Comparison of ENCODE assay signal across 12 mouse cellular contexts in genomic region chr11:19205174-19205573, GRCm38 (mm10).
A peak's percentile ranks its signal among the peaks of the same experiment; 100 is the strongest.
DNase-seq lines count a peak whose midpoint lies in the region; ATAC-seq and TF ChIP-seq lines count a peak whose summit lies in the region.
"Had no signal": no experiment of that assay in that cellular context is flagged by ENCODE, and none has a peak within 500 bp of the region (broad histone marks: within the 10 kb centered on the region; RNA-seq: fewer than 3 reads in every experiment).

No protein-coding gene starts in this region.

- no peak for ATAC-seq in heart, embryonic 11.5 days (replicated peaks; ENCODE audit: insufficient number of reproducible peaks, low FRiP score, low TSS enrichment)
- ATAC-seq in lung, embryonic 15.5 days (ENCODE audit: borderline replicate concordance, extremely low read depth, low FRiP score, low TSS enrichment) = no peak
- ATAC-seq in lung, postnatal 0 days = no peak
- no peak for ATAC-seq in embryonic facial prominence, embryonic 13.5 days (ENCODE audit: insufficient number of reproducible peaks, insufficient read depth, low FRiP score, low TSS enrichment, low read depth)
- 0 out of 2 replicates have a peak, but pooled peaks have one; percentile 21 for ATAC-seq in midbrain, embryonic 14.5 days (ENCODE audit: low FRiP score, low TSS enrichment)

- no peak for DNase-seq in heart, adult 2 months
- no peak for DNase-seq in lung, postnatal 0 days (ENCODE audit: low spot score)
- peak; percentile 21 for DNase-seq in midbrain, embryonic 14.5 days
- DNase-seq in layer of hippocampus, postnatal 36 days = no peak
- no peak for DNase-seq in left cerebral cortex, postnatal 36 days (ENCODE audit: low spot score in 2 of 2)
- DNase-seq: adrenal gland, postnatal 25 days; lung, adult 2 months; thymus, postnatal 25 days had no signal

- H3K4me3 ChIP-seq in heart, adult 2 months = no peak overlapping the region
- no peak overlapping the region for H3K4me3 ChIP-seq in heart, embryonic 11.5 days (ENCODE audit: low read depth, low read length)
- H3K4me3 ChIP-seq in lung, embryonic 15.5 days = no peak overlapping the region
- H3K4me3 ChIP-seq in lung, postnatal 0 days (ENCODE audit: low read depth, low read length) = no peak overlapping the region
- no peak overlapping the region for H3K4me3 ChIP-seq in embryonic facial prominence, embryonic 13.5 days
- no peak overlapping the region for H3K4me3 ChIP-seq in midbrain, embryonic 14.5 days (replicated peaks; ENCODE audit: low read depth, low read length)
- H3K4me3 ChIP-seq: neural tube, embryonic 12.5 days had no signal

- TF ChIP-seq EP300 in heart, adult 2 months (IDR thresholded peaks at IDR 0.05; ENCODE audit: insufficient read depth, low read depth, low read length) = no peak
- no peak for TF ChIP-seq EP300 in lung, postnatal 0 days (IDR thresholded peaks at IDR 0.05)

- H3K4me1 ChIP-seq in heart, adult 2 months (ENCODE audit: control insufficient read depth, insufficient read depth, low read length) = peaks cover 2% of the 10 kb centered on the region
- H3K4me1 ChIP-seq in heart, embryonic 11.5 days (ENCODE audit: control insufficient read depth, insufficient read depth, low read length) = no peaks in the 10 kb centered on the region
- H3K4me1 ChIP-seq in lung, embryonic 15.5 days = peaks cover 11% of the 10 kb centered on the region; the same call in 1 of the 2 replicates
- H3K4me1 ChIP-seq in lung, postnatal 0 days (ENCODE audit: insufficient read depth, low read depth, low read length) = no peaks in the 10 kb centered on the region
- peaks cover 17% of the 10 kb centered on the region for H3K4me1 ChIP-seq in embryonic facial prominence, embryonic 13.5 days
- peaks cover 8% of the 10 kb centered on the region for H3K4me1 ChIP-seq in midbrain, embryonic 14.5 days (ENCODE audit: control insufficient read depth, insufficient read depth, low read length)

- intact Hi-C loops in heart, adult 2 months (cut with DNase I) = no loop called here
- intact Hi-C loops in left cerebral cortex, postnatal 36 days (cut with DNase I) = no loop called here

- H3K4me2 ChIP-seq in heart, embryonic 11.5 days = no peak overlapping the region
- peak overlapping the region; percentile 21; the same call in 1 of the 2 replicates for H3K4me2 ChIP-seq in lung, embryonic 15.5 days
- H3K4me2 ChIP-seq in lung, postnatal 0 days (replicated peaks; ENCODE audit: low read depth, low read length) = no peak overlapping the region
- peak overlapping the region; percentile 41 for H3K4me2 ChIP-seq in embryonic facial prominence, embryonic 13.5 days
- no peak overlapping the region for H3K4me2 ChIP-seq in midbrain, embryonic 14.5 days (ENCODE audit: low read length)

- H3K9ac ChIP-seq in heart, adult 2 months (ENCODE audit: low read depth, low read length) = no peak overlapping the region
- H3K9ac ChIP-seq in heart, embryonic 11.5 days (ENCODE audit: low read depth, low read length) = no peak overlapping the region; the same call in 1 of the 2 replicates
- no peak overlapping the region for H3K9ac ChIP-seq in lung, embryonic 15.5 days
- no peak overlapping the region for H3K9ac ChIP-seq in lung, postnatal 0 days (replicated peaks; ENCODE audit: low read depth)
- no peak overlapping the region for H3K9ac ChIP-seq in embryonic facial prominence, embryonic 13.5 days
- H3K9ac ChIP-seq in midbrain, embryonic 14.5 days (replicated peaks; ENCODE audit: low read length) = no peak overlapping the region
- H3K9ac ChIP-seq: neural tube, embryonic 12.5 days had no signal

- TF ChIP-seq POLR2A in heart, adult 2 months (IDR thresholded peaks at IDR 0.05; ENCODE audit: insufficient read depth, low read depth, low read length) = no peak

- no peak for TF ChIP-seq CTCF in heart, adult 2 months (IDR thresholded peaks at IDR 0.05)
- no peak for TF ChIP-seq CTCF in lung, postnatal 0 days (IDR thresholded peaks at IDR 0.05)

- H3K27me3 ChIP-seq in heart, adult 2 months (ENCODE audit: control insufficient read depth, insufficient read depth, low read length) = no peaks in the 10 kb centered on the region
- no peaks in the 10 kb centered on the region for H3K27me3 ChIP-seq in heart, embryonic 11.5 days (ENCODE audit: control insufficient read depth, insufficient read depth, low read length)
- no peaks in the 10 kb centered on the region for H3K27me3 ChIP-seq in lung, embryonic 15.5 days
- no peaks in the 10 kb centered on the region for H3K27me3 ChIP-seq in lung, postnatal 0 days (replicated peaks; ENCODE audit: insufficient read depth, low read length)
- H3K27me3 ChIP-seq in embryonic facial prominence, embryonic 13.5 days = no peaks in the 10 kb centered on the region
- H3K27me3 ChIP-seq in midbrain, embryonic 14.5 days (ENCODE audit: control insufficient read depth, insufficient read depth, low read length) = no peaks in the 10 kb centered on the region
- H3K27me3 ChIP-seq: neural tube, embryonic 12.5 days had no signal

- H3K79me2 ChIP-seq in heart, adult 2 months (replicated peaks; ENCODE audit: control insufficient read depth, insufficient read depth, low read length) = no peaks in the 10 kb centered on the region

- no peaks in the 10 kb centered on the region for H3K36me3 ChIP-seq in heart, adult 2 months (ENCODE audit: control insufficient read depth, insufficient read depth, low read length)
- H3K36me3 ChIP-seq in heart, embryonic 11.5 days (ENCODE audit: control insufficient read depth, insufficient read depth, low read length) = no peaks in the 10 kb centered on the region
- no peaks in the 10 kb centered on the region for H3K36me3 ChIP-seq in lung, embryonic 15.5 days
- no peaks in the 10 kb centered on the region for H3K36me3 ChIP-seq in lung, postnatal 0 days (ENCODE audit: insufficient read depth, low read length)
- no peaks in the 10 kb centered on the region for H3K36me3 ChIP-seq in embryonic facial prominence, embryonic 13.5 days
- no peaks in the 10 kb centered on the region for H3K36me3 ChIP-seq in midbrain, embryonic 14.5 days (ENCODE audit: control insufficient read depth, insufficient read depth, low read length)
- H3K36me3 ChIP-seq: neural tube, embryonic 12.5 days had no signal

- no peaks in the 10 kb centered on the region for H3K9me3 ChIP-seq in heart, embryonic 11.5 days (replicated peaks; ENCODE audit: control insufficient read depth, low read length)
- no peaks in the 10 kb centered on the region for H3K9me3 ChIP-seq in lung, embryonic 15.5 days
- no peaks in the 10 kb centered on the region for H3K9me3 ChIP-seq in lung, postnatal 0 days (ENCODE audit: low read length)
- H3K9me3 ChIP-seq in embryonic facial prominence, embryonic 13.5 days = no peaks in the 10 kb centered on the region
- H3K9me3 ChIP-seq in midbrain, embryonic 14.5 days (ENCODE audit: control insufficient read depth, low read length) = no peaks in the 10 kb centered on the region
- H3K9me3 ChIP-seq: neural tube, embryonic 12.5 days had no signal

- H3K27ac ChIP-seq in heart, adult 2 months = peak overlapping the region; percentile 38; the same call in 1 of the 2 replicates
- no peak overlapping the region for H3K27ac ChIP-seq in heart, embryonic 11.5 days (ENCODE audit: low read depth, low read length)
- peak overlapping the region; percentile 61 for H3K27ac ChIP-seq in lung, embryonic 15.5 days
- no peak overlapping the region for H3K27ac ChIP-seq in lung, postnatal 0 days (ENCODE audit: low read length)
- H3K27ac ChIP-seq in embryonic facial prominence, embryonic 13.5 days = peak overlapping the region; percentile 79
- H3K27ac ChIP-seq in midbrain, embryonic 14.5 days (replicated peaks; ENCODE audit: low read depth, low read length) = no peak overlapping the region
- H3K27ac ChIP-seq: neural tube, embryonic 12.5 days had no signal

Comparison
In these comparisons a context has a peak if more than half of its experiments do, and no peak if none do; other contexts are left out.
1. H3K27ac ChIP-seq: peak in heart, adult 2 months (single experiment), lung, embryonic 15.5 days (single experiment) and embryonic facial prominence, embryonic 13.5 days (single experiment); none in heart, embryonic 11.5 days (single experiment), lung, postnatal 0 days (single experiment) and midbrain, embryonic 14.5 days (single experiment).
2. H3K4me2 ChIP-seq: peak in lung, embryonic 15.5 days (single experiment) and embryonic facial prominence, embryonic 13.5 days (single experiment); none in heart, embryonic 11.5 days (single experiment), lung, postnatal 0 days (single experiment) and midbrain, embryonic 14.5 days (single experiment).